Mouse (Mus musculus): ENCODE results near the gene Slc2a1.

The Slc2a1 gene

DNA sequence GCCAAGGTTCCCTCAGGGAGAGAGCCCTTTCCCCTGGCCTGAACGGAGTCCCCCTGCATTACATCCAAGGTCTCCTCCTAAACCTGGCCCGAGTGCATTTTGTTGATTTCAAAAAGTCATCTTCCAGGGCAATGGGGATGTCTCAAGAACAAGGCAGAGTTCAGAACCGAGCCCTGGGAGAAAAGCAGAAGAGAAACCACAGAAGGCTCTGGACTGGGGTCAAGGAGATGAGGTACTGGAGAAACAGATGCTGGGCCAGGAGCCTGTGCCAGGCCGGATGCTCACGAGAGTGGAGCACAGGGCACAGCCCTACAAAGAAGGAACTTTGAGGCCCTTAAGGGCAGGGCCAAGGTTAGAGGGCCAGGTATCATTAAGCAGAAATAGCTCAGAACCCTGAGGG lies 69.2 kb downstream of the Slc2a1 start:
- no peak for DNase-seq (ENCODE audit: low read depth, low spot score)

DNA sequence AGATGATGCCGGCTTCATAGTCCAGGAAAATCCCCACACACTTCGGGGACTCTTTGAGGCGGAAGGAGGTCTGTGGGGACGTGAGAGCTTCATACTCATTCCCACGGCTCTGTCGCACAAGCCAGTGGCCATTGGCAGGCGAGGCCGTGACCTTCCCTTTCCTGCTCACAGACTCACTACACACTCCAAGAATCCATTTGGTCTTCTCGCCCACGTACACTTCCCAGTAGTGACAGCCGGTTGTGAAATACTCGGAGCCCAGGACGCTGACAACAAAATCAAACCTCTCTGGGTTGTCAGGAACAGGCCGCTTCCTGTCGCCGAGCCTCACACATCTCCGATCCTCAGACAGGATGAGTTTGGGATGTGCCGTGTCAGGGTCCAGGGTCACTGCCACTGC lies 69.8 kb downstream of the Slc2a1 start:
- no peak for DNase-seq (ENCODE audit: low read depth, low spot score)

DNA sequence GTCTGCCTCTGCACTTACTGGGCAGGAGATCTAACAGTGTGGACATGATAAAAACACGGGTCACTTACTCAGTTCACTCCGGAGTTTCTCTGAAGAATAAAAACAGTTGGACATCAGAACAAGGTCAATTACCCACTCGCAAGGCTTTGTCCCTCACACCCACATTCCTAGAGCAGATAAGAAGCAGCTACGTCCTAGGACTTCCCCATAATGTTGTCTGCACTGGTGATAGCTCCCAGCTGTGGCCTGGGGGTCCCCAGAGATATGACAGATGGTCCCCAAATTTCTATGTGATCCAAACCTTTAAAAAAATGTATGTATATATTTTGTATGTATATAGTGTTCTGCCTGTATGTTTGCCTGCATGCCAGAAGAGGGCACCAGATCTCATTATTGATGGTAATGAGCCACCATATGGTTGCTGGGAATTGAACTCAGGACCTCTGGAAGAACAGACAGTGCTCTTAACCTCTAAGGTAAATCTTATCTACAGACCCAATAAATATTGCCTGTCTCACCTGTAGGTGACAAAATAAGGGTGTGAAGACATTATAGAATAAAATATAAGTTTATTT lies 71.7 kb downstream of the Slc2a1 start:
- DNase-seq (ENCODE audit: low read depth, low spot score), result peak; percentile 30

DNA sequence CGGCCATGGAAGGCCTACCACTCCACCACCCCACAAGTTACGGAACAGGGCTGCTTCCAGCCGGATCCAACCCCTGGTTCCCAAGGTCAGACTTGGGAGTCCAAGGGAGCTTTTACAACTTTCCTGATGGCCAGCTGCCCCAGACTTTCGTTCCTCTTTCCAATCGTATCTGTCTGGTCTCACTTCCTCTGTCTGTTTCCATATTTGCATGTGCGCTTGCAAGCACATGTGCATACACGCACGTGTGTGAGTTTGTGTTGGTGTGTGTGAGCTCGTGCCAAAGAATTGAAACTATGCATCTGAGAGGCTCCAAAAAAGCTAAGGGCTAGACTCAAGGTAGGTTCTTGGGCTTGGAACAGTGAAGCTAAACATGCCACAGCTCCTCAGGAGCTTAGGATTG lies 72.9 kb downstream of the Slc2a1 start:
- no peak for DNase-seq (ENCODE audit: low read depth, low spot score)

DNA sequence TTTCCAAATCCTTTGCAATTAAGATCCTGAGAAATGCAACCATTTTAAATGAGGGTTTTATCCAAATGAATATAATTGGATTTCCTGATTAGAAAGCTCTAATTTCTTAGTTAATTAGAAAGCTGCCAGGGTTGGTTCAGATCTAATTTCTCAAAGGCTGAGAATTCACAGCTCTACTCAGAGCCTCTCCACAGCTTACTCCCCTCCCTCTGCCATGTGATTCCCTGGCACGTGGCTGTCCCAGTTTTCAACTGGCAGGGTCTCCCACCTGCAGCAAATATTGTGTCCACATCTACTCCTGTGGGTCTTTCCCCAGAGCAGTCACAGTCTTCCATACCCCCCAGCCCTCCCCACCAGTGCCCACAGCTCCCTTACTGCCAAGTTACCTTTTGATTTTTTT lies 75.0 kb downstream of the Slc2a1 start:
- DNase-seq (ENCODE audit: low read depth, low spot score), result no peak

DNA sequence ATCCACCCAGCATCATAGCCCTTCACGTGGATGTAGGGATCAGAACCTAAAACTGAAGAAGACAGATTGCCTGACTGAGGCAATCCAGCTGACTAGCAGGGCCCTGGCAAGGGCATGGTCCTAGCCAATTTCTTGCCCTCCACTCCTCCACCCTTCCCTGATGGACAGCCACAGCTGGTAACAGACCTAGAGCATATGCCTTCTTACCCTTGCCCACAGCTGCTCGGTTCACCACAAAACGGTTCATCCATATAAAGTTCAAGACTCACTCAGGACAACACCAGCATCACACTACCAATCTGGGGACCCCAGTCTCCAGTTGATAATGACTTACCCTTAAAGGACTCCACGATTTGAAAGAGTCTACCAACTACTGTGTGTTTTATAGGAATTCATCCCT lies 77.3 kb downstream of the Slc2a1 start:
- DNase-seq (ENCODE audit: low read depth, low spot score), result no peak

All from ZHBTc4 (cell line).